Mouse (Mus musculus) bone marrow macrophage, adult 2 months (primary cell): ENCODE results near the gene Stx1b.

ENCODE experiments used
- CTCF ChIP-seq: IDR thresholded peaks from 2 replicates; pipeline ENCODE4 v1.5.1; 2012; ENCODE audit warnings: low read depth, mild to moderate bottlenecking, low read length, moderate library complexity
- POLR2A ChIP-seq: IDR thresholded peaks from 2 replicates; pipeline ENCODE4 v1.6.1; 2012; ENCODE audit warnings: mild to moderate bottlenecking, low read depth, low read length, borderline replicate concordance

DNA sequence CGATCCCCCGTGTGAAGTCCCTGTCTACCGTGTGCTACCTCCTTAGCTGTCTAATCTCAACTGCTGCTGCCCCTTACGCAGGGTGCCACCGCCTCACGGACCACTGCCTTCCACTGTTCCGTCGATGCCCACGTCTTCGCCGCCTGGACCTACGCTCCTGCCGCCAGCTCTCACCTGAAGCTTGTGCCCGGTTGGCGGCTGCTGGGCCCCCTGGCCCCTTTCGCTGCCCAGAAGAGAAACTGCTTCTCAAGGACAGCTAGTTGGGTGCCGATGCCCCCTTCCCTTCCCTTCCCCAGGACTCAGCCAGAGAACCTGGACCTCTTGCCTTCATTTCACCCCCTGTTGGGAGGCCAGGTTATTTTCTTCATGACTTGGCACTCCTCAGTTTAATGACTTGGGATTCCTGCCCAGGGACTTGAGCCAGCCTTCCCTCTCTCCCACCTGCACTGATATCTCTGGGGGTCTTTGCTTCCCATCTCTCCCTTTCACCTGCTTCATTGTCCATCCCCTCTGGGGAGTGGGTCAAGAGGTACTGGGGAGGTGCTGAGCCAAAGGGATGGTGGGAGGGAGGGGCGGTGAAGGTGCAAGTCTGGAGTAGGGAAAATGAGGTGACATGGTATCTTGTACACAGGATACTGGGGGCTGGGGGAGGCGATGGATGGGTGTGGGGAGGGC is 56.5 kb downstream of the Stx1b start:
- TF ChIP-seq POLR2A (no peak), CTCF (no peak)
